Mouse (Mus musculus) ES-CJ7 (cell line): ENCODE results near the gene Stat5b.

Experiments used
- DNase-seq: peaks from one replicate; pipeline ENCODE4 v3.0.0; 2011; ENCODE audit warnings: low read depth, low spot score

Gene Stat5b

DNA sequence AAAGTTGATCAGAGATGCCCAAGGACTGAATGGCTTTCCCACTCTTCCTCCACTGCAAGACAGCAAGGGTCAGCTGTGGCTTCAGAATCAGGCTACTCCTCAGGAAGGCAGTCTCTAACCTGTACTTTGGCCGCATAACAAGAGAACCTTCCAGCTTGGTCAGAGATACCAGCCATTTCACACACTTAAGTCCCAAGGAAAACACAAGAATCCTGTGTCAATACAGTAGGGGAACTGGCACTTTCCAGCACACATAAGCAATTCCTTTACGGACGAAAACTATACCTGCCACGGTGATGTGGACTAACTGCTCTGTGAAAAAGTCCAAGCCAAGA lies 113.8 kb downstream of the Stat5b start:
- DNase-seq: no peak

DNA sequence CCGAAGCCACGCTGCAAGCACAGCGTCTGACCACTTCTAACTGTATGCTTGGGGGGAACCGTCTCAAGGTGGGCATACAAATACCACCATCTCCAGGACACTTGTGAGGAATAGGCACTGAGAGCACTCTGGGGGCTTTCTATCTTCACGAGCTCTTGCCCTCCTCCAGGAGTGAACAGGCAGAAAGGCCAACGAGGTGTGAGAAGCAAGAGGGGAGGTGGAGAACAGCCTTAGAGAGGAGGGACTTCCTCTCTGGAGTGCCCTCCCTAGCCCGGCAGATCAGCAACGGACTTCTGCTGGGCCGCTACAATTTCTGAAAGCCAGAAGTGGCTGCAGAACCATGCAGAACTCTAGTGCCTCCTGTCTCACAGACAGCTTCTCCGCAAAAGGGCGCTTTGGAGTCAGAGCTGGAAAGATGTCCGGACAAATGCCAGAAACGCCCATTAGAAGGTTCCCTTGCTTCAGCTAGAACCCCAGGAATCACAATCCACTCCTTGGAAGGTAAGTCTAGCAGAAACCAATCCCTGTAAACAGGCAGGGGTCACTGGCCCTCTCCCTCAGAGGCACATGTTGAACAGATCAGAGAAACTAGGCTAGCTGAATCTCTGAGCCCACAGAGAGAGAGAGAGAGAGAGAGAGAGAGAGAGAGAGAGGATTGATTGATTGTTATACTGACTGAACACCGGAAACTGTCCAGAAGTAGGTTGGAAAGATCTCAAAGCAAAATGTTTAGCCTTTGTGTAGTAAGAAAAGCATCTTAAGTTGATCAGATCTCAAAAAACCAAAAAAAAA lies 114.4 kb downstream of the Stat5b start:
- no peak for DNase-seq

DNA sequence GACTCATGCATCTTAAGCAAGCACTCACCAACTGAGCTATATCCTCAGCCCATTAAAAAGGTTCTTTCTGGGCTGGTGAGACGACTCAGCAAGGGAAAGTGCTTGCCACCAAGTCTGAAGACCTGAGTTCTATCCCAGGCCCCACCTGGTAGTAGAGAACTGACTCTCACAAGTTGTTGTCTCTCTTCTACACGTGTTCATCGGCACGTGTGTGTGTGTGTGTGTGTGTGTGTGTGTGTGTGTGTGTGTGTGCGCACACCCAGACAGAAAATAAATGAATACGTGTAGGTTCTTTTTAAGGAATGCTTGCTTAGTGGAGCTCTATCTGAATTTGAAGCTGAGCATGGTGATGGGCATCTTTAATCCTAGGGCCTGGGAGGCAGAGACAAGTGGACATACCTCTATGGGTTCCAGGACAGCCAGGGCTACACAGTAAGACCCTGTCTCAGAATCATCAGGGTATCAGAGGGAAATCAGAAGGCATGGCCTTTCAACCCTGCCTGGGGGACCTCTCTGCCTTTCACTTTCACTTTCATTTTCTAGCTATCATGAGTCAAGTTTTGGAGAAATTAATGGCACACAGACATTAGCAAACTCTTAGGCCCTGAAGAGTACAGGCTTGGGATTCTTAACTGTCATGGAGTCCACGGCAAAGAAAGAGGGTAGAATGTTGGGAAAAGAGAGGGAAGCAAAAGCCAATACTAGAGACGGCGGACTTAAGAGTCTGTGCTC lies 115.2 kb downstream of the Stat5b start:
- no peak for DNase-seq
